Mouse (Mus musculus) liver, embryonic 16.5 days (tissue): Measurements from ENCODE around the gene Adgrg3. TPM values are rescaled to one million over a fixed set of nuclear protein-coding genes. Genes with fewer than 3 reads are reported as not detected.

Experiments
- ATAC-seq: fragments of 200-750 bp; cut with Nextera tagmentation; 2 replicates; pipeline ENCODE4 v1.8.0; 2017; ENCODE audit warnings: low read depth, mild to moderate bottlenecking, moderate number of reproducible peaks, moderate library complexity
- H3K27ac ChIP-seq: fragments of 300-500 bp; sonication (generic); 2 replicates; pipeline ENCODE4 v1.5.1; 2014; ENCODE audit warnings: mild to moderate bottlenecking, low read length
- H3K27me3 ChIP-seq: fragments of 300-500 bp; sonication (generic); 2 replicates; pipeline ENCODE4 v1.6.1; 2014; ENCODE audit warnings: low read depth, low read length, mixed read lengths; ENCODE audit not compliant: control insufficient read depth, insufficient read depth
- H3K36me3 ChIP-seq: fragments of 300-500 bp; sonication (generic); 2 replicates; pipeline ENCODE4 v1.6.1; 2014; ENCODE audit warnings: mild to moderate bottlenecking; ENCODE audit not compliant: control insufficient read depth, insufficient read depth
- H3K4me1 ChIP-seq: fragments of 300-500 bp; sonication (generic); 2 replicates; pipeline ENCODE4 v1.6.1; 2014; ENCODE audit warnings: low read depth, low read length, mixed read lengths; ENCODE audit not compliant: control insufficient read depth
- H3K4me2 ChIP-seq: fragments of 300-500 bp; sonication (generic); 2 replicates; pipeline ENCODE4 v1.6.1; 2014; ENCODE audit warnings: low read depth, low read length, mixed read lengths
- H3K4me3 ChIP-seq: fragments of 300-500 bp; sonication (generic); 2 replicates; pipeline ENCODE4 v1.5.1; 2014; ENCODE audit warnings: low read depth, mild to moderate bottlenecking, low read length
- H3K9ac ChIP-seq: fragments of 300-500 bp; sonication (generic); 2 replicates; pipeline ENCODE4 v1.6.1; 2014; ENCODE audit warnings: low read depth, low read length
- H3K9me3 ChIP-seq: fragments of 300-500 bp; sonication (generic); replicated peaks from 2 replicates; pipeline ENCODE4 v1.6.1; 2016; ENCODE audit warnings: low read length; ENCODE audit not compliant: control insufficient read depth
- WGBS: fragments of 180-500 bp; shearing (Covaris S2); extraction: QIAGEN DNeasy Blood & Tissue Kit; methylation state at CpG from one replicate; pipeline ENCODE4 v1.1.7; 2014; ENCODE audit not compliant: insufficient replicate concordance; 5-methylcytosine and 5-hydroxymethylcytosine counted together
- polyA plus RNA-seq: library from polyadenylated mRNA; unstranded; fragments of >200 nt; fragmentation: Nextera tagmentation; extraction: Ambion mirVana; gene quantifications from 2 replicates; pipeline ENCODE4 v1.2.1, GENCODE M21; 2015

Gene Adgrg3
- polyA plus RNA-seq, 1 experiment from 2014 or later: 9.1 TPM

- no peak for ATAC-seq
- no peak overlapping the region for H3K27ac ChIP-seq
- H3K4me3 ChIP-seq: no peak overlapping the region
- H3K4me1 ChIP-seq: peaks cover 66% of the 10 kb centered on the region
- no peaks in the 10 kb centered on the region for H3K9me3 ChIP-seq
- no peaks in the 10 kb centered on the region; the same call in 1 of the 2 replicates for H3K27me3 ChIP-seq
- H3K9ac ChIP-seq: no peak overlapping the region
- WGBS: 17% methylated on average over 8 of the region's 8 CpGs
- no peak overlapping the region for H3K4me2 ChIP-seq
- H3K36me3 ChIP-seq: no peaks in the 10 kb centered on the region
Measured at GRCm38 (mm10) chr8:94980976-94981375, 36.5 kb upstream of the Adgrg3 start.

- WGBS: 64% methylated on average over 7 of the region's 7 CpGs
- peaks cover 64% of the 10 kb centered on the region for H3K4me1 ChIP-seq
- H3K4me2 ChIP-seq: no peak overlapping the region
- ATAC-seq: no peak
- no peaks in the 10 kb centered on the region for H3K27me3 ChIP-seq
- no peaks in the 10 kb centered on the region for H3K9me3 ChIP-seq
- no peaks in the 10 kb centered on the region for H3K36me3 ChIP-seq
- H3K9ac ChIP-seq: no peak overlapping the region
- H3K27ac ChIP-seq: no peak overlapping the region
- H3K4me3 ChIP-seq: no peak overlapping the region
Measured at GRCm38 (mm10) chr8:94981848-94982247, 35.6 kb upstream of the Adgrg3 start.

- Histone ChIP-seq H3K9ac (no peak overlapping the region), H3K9me3 (no peaks in the 10 kb centered on the region), H3K4me3 (no peak overlapping the region), H3K36me3 (no peaks in the 10 kb centered on the region), H3K27ac (peak overlapping the region; percentile 96), H3K4me1 (peaks cover 65% of the 10 kb centered on the region), H3K27me3 (no peaks in the 10 kb centered on the region), H3K4me2 (peak overlapping the region; percentile 74; the same call in 1 of the 2 replicates)
- peak; percentile 14 for ATAC-seq
- 10% methylated on average over 4 of the region's 5 CpGs for WGBS
Measured at GRCm38 (mm10) chr8:94983146-94983545, 34.3 kb upstream of the Adgrg3 start.

GRCm38 (mm10) chr8:94983881-94984516 lies 33.5 kb upstream of the Adgrg3 start:
- H3K9ac ChIP-seq: peak overlapping the region; percentile 78

GRCm38 (mm10) chr8:94985023-94985422 lies 32.5 kb upstream of the Adgrg3 start:
- peak overlapping the region; percentile 74 for H3K4me2 ChIP-seq
- H3K9ac ChIP-seq: peak overlapping the region; percentile 78
- no peaks in the 10 kb centered on the region for H3K36me3 ChIP-seq
- peak; percentile 79 for ATAC-seq
- H3K4me1 ChIP-seq: peaks cover 70% of the 10 kb centered on the region
- H3K4me3 ChIP-seq: peak overlapping the region; percentile 73
- WGBS: 13% methylated on average over 6 of the region's 6 CpGs
- no peaks in the 10 kb centered on the region for H3K27me3 ChIP-seq
- peak overlapping the region; percentile 96 for H3K27ac ChIP-seq
- H3K9me3 ChIP-seq: no peaks in the 10 kb centered on the region

More at GRCm38 (mm10) chr8:94983881-94984516, 33.5 kb upstream of the Adgrg3 start:
- Histone ChIP-seq H3K4me1 (peaks cover 65% of the 10 kb centered on the region), H3K4me3 (peak overlapping the region; percentile 73), H3K4me2 (peak overlapping the region; percentile 74), H3K27me3 (no peaks in the 10 kb centered on the region), H3K27ac (peak overlapping the region; percentile 96), H3K9me3 (no peaks in the 10 kb centered on the region), H3K36me3 (no peaks in the 10 kb centered on the region)
- ATAC-seq: peak; percentile 86
- 14% methylated on average over 10 of the region's 10 CpGs for WGBS

GRCm38 (mm10) chr8:94986676-94987075 lies 30.8 kb upstream of the Adgrg3 start:
- peak overlapping the region; percentile 78 for H3K9ac ChIP-seq
- H3K27ac ChIP-seq: peak overlapping the region; percentile 96
- peak overlapping the region; percentile 73 for H3K4me3 ChIP-seq
- WGBS: 13% methylated on average over 5 of the region's 5 CpGs
- H3K9me3 ChIP-seq: no peaks in the 10 kb centered on the region
- no peaks in the 10 kb centered on the region for H3K27me3 ChIP-seq
- H3K4me2 ChIP-seq: peak overlapping the region; percentile 74
- H3K36me3 ChIP-seq: no peaks in the 10 kb centered on the region
- H3K4me1 ChIP-seq: peaks cover 78% of the 10 kb centered on the region
- peak; percentile 15; the same call in 1 of the 2 replicates for ATAC-seq

- no peak for ATAC-seq
- peaks cover 84% of the 10 kb centered on the region for H3K4me1 ChIP-seq
- no peaks in the 10 kb centered on the region for H3K9me3 ChIP-seq
- WGBS: 14% methylated on average over 7 of the region's 7 CpGs
- H3K9ac ChIP-seq: peak overlapping the region; percentile 78
- peak overlapping the region; percentile 74 for H3K4me2 ChIP-seq
- peak overlapping the region; percentile 96; the same call in 1 of the 2 replicates for H3K27ac ChIP-seq
- H3K36me3 ChIP-seq: no peaks in the 10 kb centered on the region
- H3K27me3 ChIP-seq: no peaks in the 10 kb centered on the region
- H3K4me3 ChIP-seq: peak overlapping the region; percentile 73
Measured at GRCm38 (mm10) chr8:94987553-94987952, 29.9 kb upstream of the Adgrg3 start.

GRCm38 (mm10) chr8:94988619-94989018 lies 28.9 kb upstream of the Adgrg3 start:
- Histone ChIP-seq H3K36me3 (no peaks in the 10 kb centered on the region), H3K27ac (peak overlapping the region; percentile 38), H3K4me2 (peak overlapping the region; percentile 3), H3K27me3 (no peaks in the 10 kb centered on the region), H3K4me1 (peaks cover 84% of the 10 kb centered on the region), H3K9ac (no peak overlapping the region; the same call in 1 of the 2 replicates), H3K4me3 (no peak overlapping the region), H3K9me3 (no peaks in the 10 kb centered on the region)
- ATAC-seq: no peak
- 32% methylated on average over 6 of the region's 6 CpGs for WGBS

- Histone ChIP-seq H3K9me3 (no peaks in the 10 kb centered on the region), H3K4me3 (no peak overlapping the region), H3K27me3 (no peaks in the 10 kb centered on the region), H3K4me1 (peaks cover 86% of the 10 kb centered on the region), H3K9ac (no peak overlapping the region), H3K36me3 (peaks cover 2% of the 10 kb centered on the region; the same call in 1 of the 2 replicates), H3K27ac (no peak overlapping the region), H3K4me2 (no peak overlapping the region)
- 74% methylated on average over 4 of the region's 4 CpGs for WGBS
- no peak for ATAC-seq
Measured at GRCm38 (mm10) chr8:94989711-94990110, 27.8 kb upstream of the Adgrg3 start.
